Mouse (Mus musculus) embryonic stem cell, embryonic (primary cell): ENCODE results near the gene Ptp4a2.

Experiments
- CTCF ChIA-PET, 4 experiments: fragments of 300-600 bp in 2 of 4; fragments of 350-600 bp in 2 of 4; sonication (Branson Sonifier 250); formaldehyde crosslinking; loops; one replicate each; lab custom pipeline; 2022; ENCODE audit warnings: inconsistent platforms in 2 of 4; lab: Charles Lee
- POLR2A ChIA-PET, 4 experiments: fragments of 300-600 bp in 2 of 4; fragments of 350-600 bp in 2 of 4; sonication (Branson Sonifier 250); formaldehyde crosslinking; loops; one replicate each; lab custom pipeline; 2022; ENCODE audit warnings: antibody characterized with exemption in 4 of 4, inconsistent platforms in 1 of 4; lab: Charles Lee

Gene Ptp4a2

GRCm38 (mm10) chr4:129791399-129791798 lies 19.6 kb upstream of the Ptp4a2 start:
- ChIA-PET CTCF (no interaction called here), POLR2A (interaction anchor here in 3 of 4 experiments (0.6 to 15.9 kb wide), 4 partner anchors 19 to 475 kb away, joined by 3 to 136 read pairs (median 4); partner anchors contain the start of gene Ptp4a2 (in 2 of the 3))

GRCm38 (mm10) chr4:129792666-129793202 lies 18.3 kb upstream of the Ptp4a2 start:
- ChIA-PET CTCF (interaction anchor here in 2 of 4 experiments (0.7 to 1.0 kb wide), 2 partner anchors 27 to 310 kb away, joined by 3 to 5 read pairs; no protein-coding TSS in a partner anchor), POLR2A (interaction anchor here in 3 of 4 experiments (0.6 to 15.9 kb wide), 9 partner anchors 10 to 309 kb away, joined by 3 to 136 read pairs (median 5); partner anchors contain the start of genes Ptp4a2 (in 2 of the 3) and Pef1 (in 1 of the 3))

GRCm38 (mm10) chr4:129793713-129794329 lies 17.2 kb upstream of the Ptp4a2 start:
- ChIA-PET POLR2A (interaction anchor here (0.6 to 15.9 kb wide), 23 partner anchors 8 to 332 kb away, joined by 3 to 136 read pairs (median 4); partner anchors contain the start of genes Ptp4a2 (in 3 of the 4), Bsdc1 (in 1 of the 4) and Pef1 (in 1 of the 4)), CTCF (interaction anchor here in 1 of 4 experiments (1.0 to 2.8 kb wide), 2 partner anchors 9 to 26 kb away, joined by 3 to 18 read pairs; no protein-coding TSS in a partner anchor)

- POLR2A ChIA-PET, result interaction anchor here (0.6 to 15.9 kb wide), 43 partner anchors 9 to 726 kb away, joined by 3 to 136 read pairs (median 5); partner anchors contain the start of genes Ptp4a2 (in 4 of the 4), Khdrbs1 (in 2 of the 4), Hdac1 (in 1 of the 4) and Pef1 (in 1 of the 4)
- CTCF ChIA-PET, result interaction anchor here (0.7 to 2.8 kb wide), 8 partner anchors 10 to 284 kb away, joined by 3 to 18 read pairs (median 5); partner anchors contain the start of gene Tmem39b (in 1 of the 4)
Measured at GRCm38 (mm10) chr4:129795151-129795860, 15.7 kb upstream of the Ptp4a2 start.

- POLR2A ChIA-PET, result interaction anchor here (0.6 to 15.9 kb wide), 32 partner anchors 8 to 725 kb away, joined by 3 to 136 read pairs (median 5); partner anchors contain the start of genes Ptp4a2 (in 4 of the 4), Khdrbs1 (in 2 of the 4) and Tmem39b (in 1 of the 4)
- CTCF ChIA-PET, result interaction anchor here in 3 of 4 experiments (0.7 to 2.8 kb wide), 5 partner anchors 11 to 284 kb away, joined by 3 to 18 read pairs (median 6); no protein-coding TSS in a partner anchor
Measured at GRCm38 (mm10) chr4:129795861-129796260, 15.2 kb upstream of the Ptp4a2 start.

- CTCF ChIA-PET, result interaction anchor here in 1 of 4 experiments (0.9 kb wide), 1 partner anchor 13 kb away, joined by 4 read pairs; no protein-coding TSS in a partner anchor
- POLR2A ChIA-PET, result interaction anchor here in 3 of 4 experiments (0.8 to 15.9 kb wide), 6 partner anchors 13 to 157 kb away, joined by 3 to 136 read pairs (median 4); partner anchors contain the start of genes Ptp4a2 (in 2 of the 3), Tmem39b (in 1 of the 3) and Txlna (in 1 of the 3)
Measured at GRCm38 (mm10) chr4:129797985-129798384, 13.0 kb upstream of the Ptp4a2 start.

- POLR2A ChIA-PET, result interaction anchor here in 2 of 4 experiments (0.6 to 2.6 kb wide), 5 partner anchors 8 to 364 kb away, joined by 3 to 11 read pairs (median 4); no protein-coding TSS in a partner anchor
- CTCF ChIA-PET, result no interaction called here
Measured at GRCm38 (mm10) chr4:129803368-129803767, 7.7 kb upstream of the Ptp4a2 start.

GRCm38 (mm10) chr4:129805059-129805458 lies 6.0 kb upstream of the Ptp4a2 start:
- CTCF ChIA-PET, result no interaction called here
- POLR2A ChIA-PET, result interaction anchor here in 2 of 4 experiments (1.2 to 2.6 kb wide), 6 partner anchors 9 to 70 kb away, joined by 5 to 11 read pairs (median 6); no protein-coding TSS in a partner anchor

GRCm38 (mm10) chr4:129811605-129812468 lies 818 bp downstream of the Ptp4a2 start:
- ChIA-PET CTCF (interaction anchor here (0.5 to 1.7 kb wide), 5 partner anchors 8 to 666 kb away, joined by 3 to 7 read pairs (median 3); no protein-coding TSS in a partner anchor), POLR2A (interaction anchor here (0.7 to 6.3 kb wide), 30 partner anchors 8 to 296 kb away, joined by 3 to 136 read pairs (median 4); partner anchors contain the start of genes Pef1 (in 2 of the 4), Hdac1 (in 1 of the 4), Khdrbs1 (in 1 of the 4) and Txlna (in 1 of the 4))

GRCm38 (mm10) chr4:129817591-129817990 lies 6.6 kb downstream of the Ptp4a2 start:
- CTCF ChIA-PET, result interaction anchor here in 1 of 4 experiments (0.7 kb wide), 1 partner anchor 223 kb away, joined by 3 read pairs; no protein-coding TSS in a partner anchor
- POLR2A ChIA-PET, result interaction anchor here in 3 of 4 experiments (0.5 to 2.8 kb wide), 8 partner anchors 10 to 750 kb away, joined by 3 to 8 read pairs (median 4); partner anchors contain the start of gene Khdrbs1 (in 1 of the 3)

GRCm38 (mm10) chr4:129818506-129819195 lies 7.6 kb downstream of the Ptp4a2 start:
- CTCF ChIA-PET, result interaction anchor here in 1 of 4 experiments (2.4 kb wide), 1 partner anchor 8 kb away, joined by 7 read pairs; the partner anchor contains the start of gene Ptp4a2

GRCm38 (mm10) chr4:129819712-129820336 lies 8.8 kb downstream of the Ptp4a2 start:
- POLR2A ChIA-PET, result interaction anchor here (0.6 to 5.4 kb wide), 75 partner anchors 9 to 700 kb away, joined by 3 to 72 read pairs (median 4); partner anchors contain the start of genes Khdrbs1 (in 4 of the 4), Ptp4a2 (in 4 of the 4), Pef1 (in 3 of the 4) and Txlna (in 3 of the 4)
- CTCF ChIA-PET, result interaction anchor here (0.5 to 2.4 kb wide), 23 partner anchors 8 to 357 kb away, joined by 3 to 7 read pairs (median 3); partner anchors contain the start of genes Ptp4a2 (in 3 of the 4), Pef1 (in 1 of the 4) and Tmem39b (in 1 of the 4)

More at GRCm38 (mm10) chr4:129818506-129819195, 7.6 kb downstream of the Ptp4a2 start:
- POLR2A ChIA-PET, result interaction anchor here in 3 of 4 experiments (0.6 to 5.4 kb wide), 27 partner anchors 8 to 862 kb away, joined by 3 to 72 read pairs (median 7); partner anchors contain the start of genes Ptp4a2 (in 3 of the 3), Khdrbs1 (in 2 of the 3), Pef1 (in 2 of the 3) and Tinagl1 (in 1 of the 3)

- ChIA-PET CTCF (interaction anchor here (0.5 to 2.4 kb wide), 21 partner anchors 9 to 579 kb away, joined by 3 to 7 read pairs (median 3); partner anchors contain the start of genes Ptp4a2 (in 3 of the 4) and Pef1 (in 1 of the 4)), POLR2A (interaction anchor here (0.6 to 5.4 kb wide), 65 partner anchors 9 to 701 kb away, joined by 3 to 72 read pairs (median 5); partner anchors contain the start of genes Khdrbs1 (in 4 of the 4), Ptp4a2 (in 4 of the 4), Pef1 (in 3 of the 4) and Tinagl1 (in 2 of the 4))
Measured at GRCm38 (mm10) chr4:129820417-129821086, 9.5 kb downstream of the Ptp4a2 start.
